Mouse (Mus musculus): Measurements from ENCODE around the gene Gm4881. TPM values are rescaled to one million over a fixed set of nuclear protein-coding genes. Genes with fewer than 3 reads are reported as not detected.

Gene Gm4881
- total and polyA plus RNA-seq, 2 experiments, result not detected

GRCm38 (mm10) chr7:24983396-24983795 is 39.1 kb upstream of the Gm4881 start:
- H3K4me3 ChIP-seq (ENCODE audit: insufficient read depth, low read depth, low read length), result no peak overlapping the region
- WGBS, result 74% methylated on average over 5 of the region's 5 CpGs
- H3K4me1 ChIP-seq (ENCODE audit: control insufficient read depth, insufficient read depth, low read length), result no peaks in the 10 kb centered on the region
- TF ChIP-seq CTCF (IDR thresholded peaks at IDR 0.05; ENCODE audit: low read depth, low read length) (no peak), POLR2A (IDR thresholded peaks at IDR 0.05; ENCODE audit: extremely low read depth, insufficient read depth, low read length) (no peak)
- H3K79me2 ChIP-seq (ENCODE audit: control insufficient read depth, insufficient read depth, low read length), result no peaks in the 10 kb centered on the region
- no peak overlapping the region for H3K27ac ChIP-seq (replicated peaks; ENCODE audit: insufficient read depth, low read depth, low read length)
- no peaks in the 10 kb centered on the region for H3K36me3 ChIP-seq (ENCODE audit: control insufficient read depth, insufficient read depth, low read length)
- no peak for DNase-seq (ENCODE audit: extremely low read depth, low read depth, low spot score)
- no peak overlapping the region for H3K9ac ChIP-seq (ENCODE audit: low read depth, low read length)
- H3K27me3 ChIP-seq (ENCODE audit: control insufficient read depth, insufficient read depth, low read length), result no peaks in the 10 kb centered on the region

GRCm38 (mm10) chr7:24980439-24980838 is 36.1 kb upstream of the Gm4881 start:
- Histone ChIP-seq H3K9ac (ENCODE audit: low read depth, low read length) (no peak overlapping the region), H3K27me3 (ENCODE audit: control insufficient read depth, insufficient read depth, low read length) (no peaks in the 10 kb centered on the region), H3K4me1 (ENCODE audit: control insufficient read depth, insufficient read depth, low read length) (no peaks in the 10 kb centered on the region), H3K27ac (replicated peaks; ENCODE audit: insufficient read depth, low read depth, low read length) (no peak overlapping the region), H3K36me3 (ENCODE audit: control insufficient read depth, insufficient read depth, low read length) (no peaks in the 10 kb centered on the region), H3K79me2 (ENCODE audit: control insufficient read depth, insufficient read depth, low read length) (no peaks in the 10 kb centered on the region), H3K4me3 (ENCODE audit: insufficient read depth, low read depth, low read length) (no peak overlapping the region)
- no peak for DNase-seq (ENCODE audit: extremely low read depth, low read depth, low spot score)
- WGBS, result 83% methylated on average over 7 of the region's 7 CpGs
- TF ChIP-seq CTCF (IDR thresholded peaks at IDR 0.05; ENCODE audit: low read depth, low read length) (no peak), POLR2A (IDR thresholded peaks at IDR 0.05; ENCODE audit: extremely low read depth, insufficient read depth, low read length) (no peak)

DNA sequence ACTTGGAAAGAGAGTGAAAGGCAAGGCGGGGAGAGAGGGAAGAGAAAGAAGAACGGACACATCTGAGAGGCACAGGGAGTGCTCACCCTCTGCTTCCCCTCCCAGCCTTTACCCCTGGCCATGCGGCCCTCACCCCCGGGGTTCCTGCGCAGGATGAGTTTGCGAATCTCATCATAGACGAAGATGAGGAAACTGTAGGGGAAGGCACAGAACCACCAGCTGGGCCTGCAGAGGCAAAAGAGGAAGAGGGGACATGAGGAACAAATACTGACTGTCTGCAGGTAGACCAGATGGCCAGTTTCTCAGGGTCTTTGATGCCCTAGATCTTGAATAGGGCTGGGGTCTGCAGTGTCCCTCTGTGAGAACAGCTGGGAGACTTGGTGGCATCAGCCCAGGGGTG is 34.5 kb upstream of the Gm4881 start:
- Histone ChIP-seq H3K4me1 (ENCODE audit: control insufficient read depth, insufficient read depth, low read length) (no peaks in the 10 kb centered on the region), H3K27ac (replicated peaks; ENCODE audit: insufficient read depth, low read depth, low read length) (no peak overlapping the region), H3K36me3 (ENCODE audit: control insufficient read depth, insufficient read depth, low read length) (no peaks in the 10 kb centered on the region), H3K4me3 (ENCODE audit: insufficient read depth, low read depth, low read length) (no peak overlapping the region), H3K27me3 (ENCODE audit: control insufficient read depth, insufficient read depth, low read length) (no peaks in the 10 kb centered on the region), H3K79me2 (ENCODE audit: control insufficient read depth, insufficient read depth, low read length) (no peaks in the 10 kb centered on the region), H3K9ac (ENCODE audit: low read depth, low read length) (no peak overlapping the region)
- DNase-seq (ENCODE audit: extremely low read depth, low read depth, low spot score), result no peak
- TF ChIP-seq CTCF (IDR thresholded peaks at IDR 0.05; ENCODE audit: low read depth, low read length) (no peak), POLR2A (IDR thresholded peaks at IDR 0.05; ENCODE audit: extremely low read depth, insufficient read depth, low read length) (no peak)
- WGBS, result 70% methylated on average over 7 of the region's 7 CpGs

GRCm38 (mm10) chr7:24974893-24975595 is 30.8 kb upstream of the Gm4881 start:
- no peaks in the 10 kb centered on the region for H3K79me2 ChIP-seq (ENCODE audit: control insufficient read depth, insufficient read depth, low read length)
- no peak for TF ChIP-seq POLR2A (IDR thresholded peaks at IDR 0.05; ENCODE audit: extremely low read depth, insufficient read depth, low read length)
- peak; percentile 55 for TF ChIP-seq CTCF (IDR thresholded peaks at IDR 0.05; ENCODE audit: low read depth, low read length)
- WGBS, result 32% methylated on average over 9 of the region's 9 CpGs
- no peaks in the 10 kb centered on the region; the same call in 1 of the 2 replicates for H3K36me3 ChIP-seq (ENCODE audit: control insufficient read depth, insufficient read depth, low read length)
- DNase-seq (ENCODE audit: extremely low read depth, low read depth, low spot score), result peak; percentile 26
- H3K9ac ChIP-seq (ENCODE audit: low read depth, low read length), result no peak overlapping the region
- no peak overlapping the region for H3K4me3 ChIP-seq (ENCODE audit: insufficient read depth, low read depth, low read length)
- no peaks in the 10 kb centered on the region for H3K27me3 ChIP-seq (ENCODE audit: control insufficient read depth, insufficient read depth, low read length)
- peaks cover 4% of the 10 kb centered on the region; the same call in 1 of the 2 replicates for H3K4me1 ChIP-seq (ENCODE audit: control insufficient read depth, insufficient read depth, low read length)
- H3K27ac ChIP-seq (replicated peaks; ENCODE audit: insufficient read depth, low read depth, low read length), result no peak overlapping the region

DNA sequence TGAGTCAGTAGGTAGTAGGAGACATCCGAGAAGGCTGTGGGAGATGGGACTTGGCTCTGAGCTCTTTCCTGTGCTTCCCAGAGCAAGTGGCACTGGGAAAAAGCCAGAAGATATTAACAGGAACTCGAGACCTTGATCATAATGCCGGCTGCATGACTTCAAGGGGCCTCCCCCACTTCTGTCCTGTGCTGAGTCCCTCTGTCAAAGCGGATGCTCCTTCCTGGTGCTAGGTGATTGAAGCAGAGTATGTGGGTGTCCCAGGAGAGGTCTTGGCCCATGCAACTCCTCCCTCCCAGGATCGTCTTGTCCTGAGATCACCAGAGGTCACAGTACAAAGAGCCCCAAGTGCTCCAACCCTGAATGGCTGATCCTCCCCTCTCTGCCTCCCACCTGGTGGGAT is 29.6 kb upstream of the Gm4881 start:
- no peak for TF ChIP-seq CTCF (IDR thresholded peaks at IDR 0.05; ENCODE audit: low read depth, low read length)
- TF ChIP-seq POLR2A (IDR thresholded peaks at IDR 0.05; ENCODE audit: extremely low read depth, insufficient read depth, low read length), result no peak
- H3K9ac ChIP-seq (ENCODE audit: low read depth, low read length), result no peak overlapping the region
- H3K27me3 ChIP-seq (ENCODE audit: control insufficient read depth, insufficient read depth, low read length), result no peaks in the 10 kb centered on the region
- no peak overlapping the region for H3K27ac ChIP-seq (replicated peaks; ENCODE audit: insufficient read depth, low read depth, low read length)
- H3K79me2 ChIP-seq (ENCODE audit: control insufficient read depth, insufficient read depth, low read length), result no peaks in the 10 kb centered on the region
- H3K4me1 ChIP-seq (ENCODE audit: control insufficient read depth, insufficient read depth, low read length), result peaks cover 4% of the 10 kb centered on the region; the same call in 1 of the 2 replicates
- no peak for DNase-seq (ENCODE audit: extremely low read depth, low read depth, low spot score)
- peaks cover 2% of the 10 kb centered on the region; the same call in 1 of the 2 replicates for H3K36me3 ChIP-seq (ENCODE audit: control insufficient read depth, insufficient read depth, low read length)
- WGBS, result 87% methylated on average over 5 of the region's 5 CpGs
- H3K4me3 ChIP-seq (ENCODE audit: insufficient read depth, low read depth, low read length), result no peak overlapping the region

GRCm38 (mm10) chr7:24973208-24973607 is 28.9 kb upstream of the Gm4881 start:
- Histone ChIP-seq H3K4me3 (ENCODE audit: insufficient read depth, low read depth, low read length) (no peak overlapping the region), H3K36me3 (ENCODE audit: control insufficient read depth, insufficient read depth, low read length) (peaks cover 2% of the 10 kb centered on the region; the same call in 1 of the 2 replicates), H3K79me2 (ENCODE audit: control insufficient read depth, insufficient read depth, low read length) (no peaks in the 10 kb centered on the region), H3K9ac (ENCODE audit: low read depth, low read length) (no peak overlapping the region), H3K27me3 (ENCODE audit: control insufficient read depth, insufficient read depth, low read length) (no peaks in the 10 kb centered on the region), H3K4me1 (ENCODE audit: control insufficient read depth, insufficient read depth, low read length) (peaks cover 4% of the 10 kb centered on the region; the same call in 1 of the 2 replicates), H3K27ac (replicated peaks; ENCODE audit: insufficient read depth, low read depth, low read length) (no peak overlapping the region)
- TF ChIP-seq POLR2A (IDR thresholded peaks at IDR 0.05; ENCODE audit: extremely low read depth, insufficient read depth, low read length), result no peak
- no peak for TF ChIP-seq CTCF (IDR thresholded peaks at IDR 0.05; ENCODE audit: low read depth, low read length)
- 88% methylated on average over 4 of the region's 4 CpGs for WGBS
- DNase-seq (ENCODE audit: extremely low read depth, low read depth, low spot score), result no peak

Data from liver, adult 2 months (tissue).